Mouse (Mus musculus): Measurements from ENCODE around the gene Shroom3. TPM values are rescaled to one million over a fixed set of nuclear protein-coding genes. Genes with fewer than 3 reads are reported as not detected.
A peak's percentile ranks its signal among the peaks of the same experiment; 100 is the strongest.

Shroom3 gene
- polyA plus RNA-seq, 1 experiment, result 2.6 TPM

DNA sequence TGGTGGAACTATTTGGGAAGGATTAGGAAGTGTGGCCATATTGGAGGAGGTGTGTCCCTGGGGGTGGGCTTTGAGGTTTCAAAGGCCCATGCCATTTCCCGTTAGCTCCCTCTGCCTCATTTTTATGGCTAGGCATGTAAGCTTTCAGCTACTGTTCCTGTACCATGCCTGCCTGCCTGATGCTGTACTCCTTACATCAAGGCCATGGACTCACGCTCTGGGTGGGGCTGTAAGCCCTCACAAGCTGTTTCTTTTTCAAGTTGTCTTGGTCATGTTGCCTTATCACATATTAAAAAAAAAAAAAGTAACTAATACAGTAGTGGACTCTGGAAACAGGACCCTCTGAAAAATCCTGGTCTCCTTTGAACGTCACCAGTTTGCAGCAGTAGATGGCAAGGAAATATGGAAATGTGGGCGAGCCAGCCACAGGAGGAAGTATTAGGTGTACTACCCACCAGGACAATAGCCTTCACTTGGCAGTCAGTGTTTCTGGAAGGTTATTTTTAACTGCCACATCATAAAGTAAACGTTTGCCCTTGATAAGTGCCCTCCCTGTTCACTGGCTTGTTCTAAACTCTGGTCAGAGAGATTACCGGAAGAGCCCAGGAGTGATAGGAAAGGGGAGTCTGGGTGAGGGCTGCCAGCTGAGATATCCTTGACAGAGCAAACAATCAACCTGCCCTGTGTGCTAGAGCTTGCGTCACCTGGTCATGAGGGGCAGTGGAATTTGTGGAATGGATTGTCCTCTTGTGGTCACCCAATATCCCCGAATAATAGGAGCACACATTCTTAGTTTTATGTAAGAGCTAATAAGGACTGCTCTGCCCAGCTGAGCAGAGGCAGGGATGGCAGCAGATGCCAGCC lies 62.4 kb downstream of the Shroom3 start:
- DNase-seq (ENCODE audit: extremely low spot score in 1 of 2, low spot score in 1 of 2), result no peak

DNA sequence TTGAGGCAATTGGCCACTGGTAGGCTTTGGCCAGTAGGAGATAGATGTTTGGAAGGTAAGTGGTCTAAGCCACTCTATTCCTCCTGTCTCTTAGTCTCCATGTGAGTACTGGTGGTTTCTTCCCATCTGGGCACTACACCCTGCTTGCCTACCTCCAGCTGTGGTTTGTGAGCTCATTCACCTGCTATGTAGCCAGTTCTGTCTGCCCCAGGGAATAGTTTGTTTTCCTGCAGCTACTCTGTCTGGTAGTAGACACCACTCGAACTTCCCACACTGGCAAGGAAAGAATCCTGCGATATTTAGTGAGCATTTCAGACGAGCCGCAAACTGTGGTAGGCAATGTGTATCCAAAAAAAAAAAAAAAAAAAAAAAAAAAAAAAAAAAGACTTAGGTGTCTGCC lies 68.3 kb downstream of the Shroom3 start:
- no peak for DNase-seq (ENCODE audit: extremely low spot score in 1 of 2, low spot score in 1 of 2)

GRCm38 (mm10) chr5:92755241-92755775 lies 72.1 kb downstream of the Shroom3 start:
- peak; percentile 6 to 28 for DNase-seq (ENCODE audit: extremely low spot score in 1 of 2, low spot score in 1 of 2)

DNA sequence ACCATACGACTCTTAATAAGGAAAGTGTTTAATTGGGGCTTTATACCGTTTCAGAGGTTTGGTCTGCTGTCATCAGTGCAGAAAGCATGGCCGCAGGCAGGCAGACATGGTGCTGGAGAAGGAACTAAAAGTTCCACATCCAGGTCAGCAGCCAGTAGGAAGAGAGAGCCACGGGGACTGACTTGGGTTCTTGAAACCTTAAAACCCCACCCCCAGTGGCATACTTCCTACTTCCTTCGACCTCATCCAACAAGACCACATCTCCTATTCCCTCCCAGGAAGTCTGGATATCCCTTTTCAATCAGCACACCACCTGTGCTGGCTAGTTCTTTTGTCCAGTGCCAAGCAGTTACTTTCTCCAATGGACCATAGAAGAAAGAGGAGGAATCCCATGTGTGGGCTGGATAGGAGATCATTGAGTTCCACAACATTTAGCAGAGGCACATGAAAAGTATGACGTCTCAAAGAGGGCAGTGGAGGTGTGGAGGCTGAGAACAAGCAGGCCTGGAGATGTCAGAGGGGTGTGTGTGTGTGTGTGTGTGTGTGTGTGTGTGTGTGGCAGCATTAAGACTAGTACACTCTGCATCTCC lies 76.0 kb downstream of the Shroom3 start:
- DNase-seq (ENCODE audit: extremely low spot score in 1 of 2, low spot score in 1 of 2), result no peak

GRCm38 (mm10) chr5:92760542-92760941 lies 77.3 kb downstream of the Shroom3 start:
- DNase-seq (ENCODE audit: extremely low spot score in 1 of 2, low spot score in 1 of 2), result no peak

DNA sequence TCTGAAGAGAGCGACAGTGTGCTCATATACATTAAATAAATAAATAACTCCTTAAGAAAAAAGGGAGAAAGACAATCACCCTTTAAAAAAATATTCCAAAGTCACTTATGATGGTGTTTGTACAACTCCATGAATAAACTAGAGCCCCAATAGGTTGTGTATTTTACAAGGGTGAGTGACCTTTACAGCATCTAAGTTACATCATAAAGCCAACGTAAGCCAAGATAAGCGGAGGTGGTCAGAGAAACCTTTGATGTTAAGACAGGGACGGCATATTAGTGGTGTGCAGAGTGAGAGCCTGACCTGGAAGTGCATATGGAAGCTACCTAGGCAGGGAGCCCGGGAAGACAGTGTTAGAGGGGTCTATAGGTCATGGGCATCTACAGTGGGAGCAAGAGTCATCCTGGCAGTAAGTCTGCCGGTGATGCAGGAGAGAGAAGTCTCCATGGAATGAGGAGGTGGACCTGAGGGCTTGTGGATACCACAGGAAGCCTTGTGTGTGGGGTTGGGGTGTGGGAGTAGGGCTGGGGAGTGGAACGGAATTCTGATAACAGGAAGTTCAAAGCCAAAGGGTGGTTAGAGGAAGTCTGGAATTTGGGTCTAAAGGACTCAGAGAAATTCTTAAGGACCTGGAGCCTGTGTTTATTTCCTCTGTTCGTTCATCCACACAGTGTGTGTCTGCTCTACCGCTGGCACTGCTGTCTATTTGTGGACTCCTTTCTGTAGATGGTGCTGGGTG lies 78.5 kb downstream of the Shroom3 start:
- no peak for DNase-seq (ENCODE audit: extremely low spot score in 1 of 2, low spot score in 1 of 2)

DNA sequence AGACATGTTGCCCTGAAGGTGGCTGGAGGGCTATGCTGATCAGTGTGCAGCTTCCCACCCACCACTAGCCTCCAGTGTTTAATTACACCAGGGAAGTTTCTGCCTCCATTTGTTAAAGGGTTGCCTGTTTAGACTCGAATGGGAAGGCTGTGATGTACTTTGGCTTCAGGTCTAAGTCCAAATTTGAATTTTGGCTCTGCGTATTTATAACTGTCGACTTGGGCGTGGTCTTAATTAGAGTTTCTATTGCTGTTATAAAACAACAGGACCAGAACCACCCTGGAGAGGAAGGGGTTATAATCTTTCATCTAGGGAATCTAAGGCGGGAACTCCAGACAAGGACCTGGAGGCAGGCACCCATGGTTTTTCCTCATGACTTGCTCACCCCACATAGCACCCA lies 79.2 kb downstream of the Shroom3 start:
- DNase-seq (ENCODE audit: extremely low spot score in 1 of 2, low spot score in 1 of 2), result no peak

DNA sequence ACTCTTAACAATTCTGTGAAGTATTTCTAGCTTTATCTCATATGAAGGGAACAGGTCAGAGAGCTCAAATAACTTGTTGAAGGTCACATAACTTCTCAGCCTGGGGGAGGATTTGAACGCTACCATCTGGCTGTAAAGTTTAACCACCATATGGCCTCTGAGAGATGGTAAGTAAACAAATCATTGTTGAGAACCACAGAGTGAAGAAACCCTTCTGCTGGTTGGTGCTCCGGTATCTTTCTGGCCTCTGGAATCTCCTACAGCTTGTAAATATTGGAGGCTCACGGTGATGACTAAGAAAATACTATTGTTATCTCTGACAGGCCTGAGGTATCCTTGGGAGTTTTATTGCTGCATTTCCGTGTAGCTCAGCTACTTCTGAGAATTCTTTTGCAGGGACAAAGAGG lies 80.3 kb downstream of the Shroom3 start:
- no peak for DNase-seq (ENCODE audit: extremely low spot score in 1 of 2, low spot score in 1 of 2)

DNA sequence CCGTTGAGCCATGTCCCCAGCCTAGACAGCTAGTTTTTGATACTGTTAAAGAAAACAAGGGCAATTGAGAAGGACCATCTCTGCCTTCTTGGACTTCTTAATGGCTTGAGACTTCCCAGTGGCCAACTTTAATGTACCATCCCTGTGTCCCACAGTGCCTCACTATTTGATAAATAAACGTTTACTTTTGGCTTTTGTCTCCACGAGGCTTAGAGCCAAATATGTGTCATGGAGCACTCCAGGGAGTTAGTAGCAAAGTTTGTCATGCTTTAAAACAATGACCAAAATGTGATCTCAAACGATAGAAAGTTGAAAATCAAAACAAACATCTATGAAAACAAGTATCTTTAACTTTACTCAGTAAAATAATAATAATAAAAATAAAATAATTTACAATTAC lies 83.1 kb downstream of the Shroom3 start:
- DNase-seq (ENCODE audit: extremely low spot score in 1 of 2, low spot score in 1 of 2), result no peak

- DNase-seq (ENCODE audit: extremely low spot score in 1 of 2, low spot score in 1 of 2), result no peak
These were observed 84.1 kb downstream of the Shroom3 start for GRCm38 (mm10) chr5:92767194-92767777.

DNA sequence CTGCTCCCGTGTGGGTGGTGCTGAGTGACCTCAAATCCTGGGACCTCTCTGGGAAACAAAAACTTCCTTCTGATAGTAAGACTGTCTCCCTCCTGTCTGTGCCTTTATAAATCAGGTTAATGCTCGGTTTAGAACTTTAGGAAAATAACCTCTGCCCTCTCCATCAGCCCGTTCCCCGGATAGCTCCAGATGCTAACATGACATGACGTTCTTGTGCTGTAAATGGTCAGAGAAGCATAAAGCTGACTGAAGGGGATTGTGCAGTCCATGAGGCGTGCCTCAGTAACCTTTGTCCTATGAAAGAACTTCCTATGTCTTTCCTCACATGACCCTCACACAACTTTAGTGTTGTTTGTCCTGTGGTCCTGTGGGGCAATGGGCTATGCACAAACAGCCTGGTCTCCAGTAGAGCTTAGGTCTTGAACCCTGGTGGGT lies 84.6 kb downstream of the Shroom3 start:
- DNase-seq (ENCODE audit: extremely low spot score in 1 of 2, low spot score in 1 of 2), result no peak

DNA sequence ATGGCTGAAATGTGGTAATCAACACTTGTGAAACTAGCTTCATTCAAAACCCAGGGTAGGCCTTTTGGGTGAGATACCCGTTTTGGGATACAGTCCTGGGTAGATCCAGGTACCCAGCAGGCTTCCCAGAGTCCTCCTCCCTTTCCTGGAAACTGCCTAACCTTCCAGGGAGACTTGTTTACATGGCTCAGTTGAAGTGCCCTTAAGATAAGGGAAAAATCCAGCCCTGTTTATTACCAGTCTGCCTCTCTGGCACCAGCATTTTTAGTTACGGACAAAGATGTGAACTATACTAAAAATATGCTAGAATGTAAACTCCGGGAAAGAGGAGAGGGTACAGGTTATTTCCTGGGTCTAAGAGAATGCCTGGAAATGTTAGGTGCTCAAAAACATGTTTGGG lies 90.6 kb downstream of the Shroom3 start:
- DNase-seq (ENCODE audit: extremely low spot score in 1 of 2, low spot score in 1 of 2), result no peak

GRCm38 (mm10) chr5:92774419-92774818 lies 91.2 kb downstream of the Shroom3 start:
- no peak for DNase-seq (ENCODE audit: extremely low spot score in 1 of 2, low spot score in 1 of 2)

DNA sequence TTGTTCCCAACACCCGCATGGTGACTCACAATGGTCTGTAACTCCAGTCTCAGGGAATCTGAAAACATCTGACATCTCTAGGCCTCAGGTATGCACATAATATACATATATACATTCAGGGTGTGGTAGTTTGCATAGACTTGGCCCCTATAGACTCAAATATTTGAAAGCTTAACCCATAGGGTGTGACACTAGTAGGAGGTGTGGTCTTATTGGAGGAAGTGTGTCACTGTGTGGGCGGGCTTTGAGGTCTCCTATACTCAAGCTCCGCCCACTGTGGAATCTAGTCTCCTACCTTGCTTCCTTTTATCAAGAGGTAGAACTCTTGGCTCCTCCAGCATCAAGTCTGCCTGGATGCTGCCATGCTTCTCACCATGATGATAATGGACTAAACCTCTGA lies 91.7 kb downstream of the Shroom3 start:
- DNase-seq (ENCODE audit: extremely low spot score in 1 of 2, low spot score in 1 of 2), result no peak

DNA sequence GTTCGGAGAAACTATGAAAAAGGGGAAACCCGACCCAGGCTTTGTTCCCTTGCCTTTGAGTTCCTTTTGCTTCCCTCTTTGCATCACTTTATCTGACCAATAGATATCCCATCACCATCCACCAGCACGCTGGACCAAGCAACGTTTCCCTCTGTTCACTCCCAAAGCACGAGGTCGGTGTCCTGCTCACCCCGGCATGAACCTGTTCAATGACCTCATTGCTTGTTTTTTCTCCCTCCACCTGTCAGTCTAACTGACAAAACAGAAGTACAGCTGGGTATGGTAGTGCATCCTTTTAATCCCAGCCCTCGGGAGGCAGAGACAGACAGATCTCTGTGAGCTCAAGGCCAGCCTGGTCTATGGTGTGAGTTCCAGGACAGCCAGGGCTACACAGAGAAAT lies 95.2 kb downstream of the Shroom3 start:
- no peak for DNase-seq (ENCODE audit: extremely low spot score in 1 of 2, low spot score in 1 of 2)

DNA sequence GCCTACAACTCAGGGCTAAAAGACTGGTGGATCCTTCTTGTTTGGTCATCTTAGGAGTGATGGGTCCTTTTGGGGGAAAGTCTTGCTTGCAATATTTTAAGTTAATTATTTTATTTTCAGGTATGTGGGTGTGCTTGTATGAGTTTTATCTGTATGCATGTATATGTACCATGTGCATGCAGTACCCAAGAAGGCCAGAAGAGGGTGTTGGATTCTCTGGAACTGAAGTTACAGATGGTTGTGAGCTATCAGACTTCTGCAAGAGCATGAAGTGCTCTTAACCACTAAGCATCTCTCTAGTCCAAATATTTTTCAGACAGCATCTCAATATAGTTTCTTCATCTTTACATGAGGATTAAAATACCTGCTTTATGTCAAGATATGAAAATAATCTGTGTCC lies 97.8 kb downstream of the Shroom3 start:
- no peak for DNase-seq (ENCODE audit: extremely low spot score in 1 of 2, low spot score in 1 of 2)

DNA sequence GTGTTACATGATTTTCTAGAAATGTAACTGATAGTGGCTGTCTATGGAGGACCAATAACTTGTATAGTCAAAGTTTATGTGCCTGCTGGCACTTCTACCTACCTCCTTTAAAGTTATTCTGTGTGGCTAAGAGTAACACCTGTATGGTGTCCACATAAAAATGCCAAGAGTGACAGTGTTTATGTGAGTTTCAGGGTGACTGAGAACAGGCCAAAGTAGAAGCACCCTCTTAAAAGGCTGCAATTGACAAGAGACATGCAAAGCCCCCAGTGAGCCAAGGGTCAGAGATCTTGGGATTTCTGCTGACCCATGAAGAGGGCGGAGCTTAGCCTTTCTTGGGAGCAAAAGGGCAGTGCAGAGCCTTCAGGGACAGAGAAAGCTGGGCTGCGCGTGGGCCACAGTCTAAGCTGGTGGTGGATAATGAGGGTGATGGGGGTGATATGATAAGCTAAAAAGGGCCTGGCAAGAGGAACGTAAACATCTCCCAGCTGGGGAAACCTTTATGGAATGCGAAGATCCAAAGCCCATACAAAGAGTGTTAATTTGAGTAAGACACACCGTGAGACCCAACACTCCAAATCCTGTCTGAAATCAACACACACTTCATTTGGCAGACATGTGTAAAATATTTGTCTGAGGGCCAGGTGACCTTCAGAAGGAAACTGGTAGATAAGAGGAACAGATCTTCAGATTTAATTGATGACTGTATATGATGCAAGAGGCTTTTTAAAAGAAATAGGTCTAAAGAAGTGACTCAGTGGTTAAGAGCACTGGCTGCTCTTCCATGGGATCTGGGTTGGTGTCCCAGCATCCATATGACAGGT lies 101.0 kb downstream of the Shroom3 start:
- DNase-seq (ENCODE audit: extremely low spot score in 1 of 2, low spot score in 1 of 2), result no peak

DNA sequence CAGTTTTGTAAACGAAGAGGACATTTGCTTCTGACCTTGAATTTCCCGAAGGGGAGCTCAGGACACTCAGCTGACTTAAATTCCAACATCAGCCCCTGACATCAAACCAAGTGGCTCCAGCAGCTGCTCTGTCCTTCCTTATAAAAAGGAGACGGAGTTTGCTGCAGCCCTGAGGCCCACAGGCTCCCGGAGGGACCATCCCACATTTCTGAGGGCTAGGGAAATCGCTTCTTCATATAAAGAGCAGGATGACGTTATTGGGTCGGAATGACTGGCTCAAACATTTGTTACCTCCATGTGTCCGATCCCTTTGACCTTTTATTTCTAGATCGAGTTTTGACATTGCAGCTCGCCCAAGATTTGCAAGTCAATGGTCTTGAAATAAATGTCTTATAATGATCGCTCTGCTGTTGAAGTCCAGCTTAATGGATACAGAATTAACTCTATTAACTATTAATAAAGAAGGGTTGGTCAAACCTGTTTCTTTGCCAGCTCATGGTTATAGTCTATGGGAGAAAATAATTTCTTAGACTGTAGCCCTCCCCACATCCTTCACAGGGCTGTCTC lies 102.7 kb downstream of the Shroom3 start:
- DNase-seq (ENCODE audit: extremely low spot score in 1 of 2, low spot score in 1 of 2), result no peak

GRCm38 (mm10) chr5:92788990-92789389 lies 105.8 kb downstream of the Shroom3 start:
- no peak for DNase-seq (ENCODE audit: extremely low spot score in 1 of 2, low spot score in 1 of 2)
